Mouse (Mus musculus): Measurements from ENCODE around the gene Zfp553. TPM values are rescaled to one million over a fixed set of nuclear protein-coding genes. Genes with fewer than 3 reads are reported as not detected.

The Zfp553 gene
- polyA plus RNA-seq, 1 experiment from 2014 or later, result 75.4 TPM

DNA sequence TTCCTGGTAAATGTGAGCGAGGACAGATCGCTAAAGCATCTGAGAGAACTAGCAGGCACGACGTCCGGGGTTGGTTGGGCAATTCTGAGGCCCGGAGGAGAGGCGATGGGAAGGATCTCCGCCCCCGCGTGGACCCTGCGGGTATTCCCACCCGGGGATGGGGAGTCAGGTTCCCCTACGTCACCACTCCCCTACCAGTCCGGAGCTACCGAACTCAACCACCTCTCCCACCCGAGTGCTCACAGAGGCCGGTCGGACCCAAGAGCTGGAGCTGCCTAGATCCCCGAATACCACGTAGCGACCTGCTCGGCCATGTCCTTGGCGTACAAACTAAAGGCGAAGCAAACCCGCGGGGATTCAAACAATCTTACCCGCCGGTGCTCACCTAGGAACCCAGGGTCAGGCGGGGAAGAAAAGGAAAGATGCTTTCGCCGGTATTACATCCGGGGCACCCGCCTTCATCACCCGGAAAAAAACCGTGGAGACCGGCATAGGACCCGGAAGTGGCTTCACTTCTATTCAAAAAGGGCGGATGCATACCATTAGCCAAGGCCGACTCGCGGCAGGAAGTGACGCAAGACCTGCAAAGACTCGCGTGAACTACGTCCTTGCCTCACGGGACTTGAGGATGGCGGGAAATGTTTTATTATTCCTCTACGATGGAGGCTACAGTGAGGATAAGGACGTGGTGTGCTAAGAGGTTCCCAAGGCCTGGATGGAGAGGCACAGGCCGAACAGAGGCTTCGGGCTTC is 37.1 kb upstream of the Zfp553 start, which contains the start of gene Cd2bp2:
Gene Cd2bp2 (minus strand): TSS at position 507 of the 752 bp plus-strand sequence.
- peak within 1 kb of the TSS; percentile 89 for H3K4me2 ChIP-seq (replicated peaks)

DNA sequence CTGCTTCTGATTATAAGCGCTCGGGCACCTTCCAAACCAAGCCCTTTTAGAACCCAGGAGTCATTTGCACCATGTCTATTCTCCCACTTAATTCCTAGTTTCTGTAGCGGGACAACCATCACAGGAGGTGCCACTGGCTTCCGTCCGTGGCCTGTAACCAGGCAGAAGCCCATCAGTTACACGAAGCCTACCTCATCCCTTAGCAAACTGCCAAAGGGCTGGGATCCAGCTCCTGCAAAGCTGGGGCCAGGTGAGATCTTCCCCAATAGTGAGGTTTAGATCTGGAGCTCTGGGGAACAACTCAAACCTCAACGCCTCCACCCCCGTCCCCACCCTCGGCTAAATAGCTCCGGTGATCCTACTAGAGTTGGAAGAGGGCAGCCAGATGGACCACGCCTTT is 36.4 kb upstream of the Zfp553 start:
- peak overlapping the region; percentile 71 for H3K4me2 ChIP-seq (replicated peaks)
- H3K4me3 ChIP-seq (replicated peaks), result peak overlapping the region; percentile 74
- 0 out of 2 replicates have a peak, but pooled peaks have one; percentile 0 for ATAC-seq
- 55% methylated on average over 11 of the region's 11 CpGs for WGBS
- no peaks in the 10 kb centered on the region for H3K27me3 ChIP-seq
- no peaks in the 10 kb centered on the region for H3K9me3 ChIP-seq
- peak overlapping the region; percentile 72 for H3K9ac ChIP-seq (replicated peaks)
- peaks cover 33% of the 10 kb centered on the region for H3K4me1 ChIP-seq (replicated peaks)
- peaks cover 81% of the 10 kb centered on the region for H3K36me3 ChIP-seq
- peak overlapping the region; percentile 78 for H3K27ac ChIP-seq

More for the DNA sequence above, 37.1 kb upstream of the Zfp553 start, which contains the start of gene Cd2bp2:
- no peaks in the 10 kb centered on the region for H3K27me3 ChIP-seq
- H3K9ac ChIP-seq (replicated peaks), result peak within 1 kb of the TSS; percentile 83
- peak; percentile 97 for ATAC-seq
- no peaks in the 10 kb centered on the region for H3K9me3 ChIP-seq
- peaks cover 80% of the 10 kb centered on the region for H3K36me3 ChIP-seq
- WGBS, result under 1% methylated on average over 51 of the region's 51 CpGs
- peak within 1 kb of the TSS; percentile 74 for H3K4me3 ChIP-seq (replicated peaks)
- H3K27ac ChIP-seq, result peak within 1 kb of the TSS; percentile 84
- H3K4me1 ChIP-seq (replicated peaks), result peaks cover 33% of the 10 kb centered on the region

DNA sequence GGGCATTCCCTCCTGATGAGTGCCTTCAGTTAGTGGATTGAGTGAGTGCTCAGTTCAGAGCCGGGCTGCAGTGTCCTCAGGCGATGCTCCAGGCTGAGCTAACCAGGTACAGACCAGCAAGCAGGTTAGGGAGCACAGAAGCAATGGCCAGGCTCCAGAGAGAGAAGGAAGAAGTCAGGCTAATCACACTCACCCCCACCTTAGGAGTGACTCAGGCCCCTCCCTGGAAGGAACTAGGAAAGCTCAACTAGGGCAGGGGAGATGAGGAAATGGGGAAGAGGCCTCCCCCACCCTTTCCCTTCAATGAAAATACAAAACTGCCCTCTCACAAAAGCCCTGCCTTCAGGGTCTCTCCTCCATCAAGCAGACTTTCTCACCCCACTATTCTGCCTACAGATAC is 26.3 kb upstream of the Zfp553 start:
- Histone ChIP-seq H3K4me3 (replicated peaks) (peak overlapping the region; percentile 93), H3K27me3 (no peaks in the 10 kb centered on the region), H3K9ac (replicated peaks) (peak overlapping the region; percentile 98), H3K4me1 (replicated peaks) (peaks cover 41% of the 10 kb centered on the region), H3K36me3 (peaks cover 24% of the 10 kb centered on the region), H3K27ac (no peak overlapping the region), H3K9me3 (0 out of 2 replicates have a peak, but pooled peaks cover 2% of the 10 kb centered on the region), H3K4me2 (replicated peaks) (peak overlapping the region; percentile 99)
- ATAC-seq, result no peak
- 71% methylated on average over 2 of the region's 2 CpGs for WGBS

DNA sequence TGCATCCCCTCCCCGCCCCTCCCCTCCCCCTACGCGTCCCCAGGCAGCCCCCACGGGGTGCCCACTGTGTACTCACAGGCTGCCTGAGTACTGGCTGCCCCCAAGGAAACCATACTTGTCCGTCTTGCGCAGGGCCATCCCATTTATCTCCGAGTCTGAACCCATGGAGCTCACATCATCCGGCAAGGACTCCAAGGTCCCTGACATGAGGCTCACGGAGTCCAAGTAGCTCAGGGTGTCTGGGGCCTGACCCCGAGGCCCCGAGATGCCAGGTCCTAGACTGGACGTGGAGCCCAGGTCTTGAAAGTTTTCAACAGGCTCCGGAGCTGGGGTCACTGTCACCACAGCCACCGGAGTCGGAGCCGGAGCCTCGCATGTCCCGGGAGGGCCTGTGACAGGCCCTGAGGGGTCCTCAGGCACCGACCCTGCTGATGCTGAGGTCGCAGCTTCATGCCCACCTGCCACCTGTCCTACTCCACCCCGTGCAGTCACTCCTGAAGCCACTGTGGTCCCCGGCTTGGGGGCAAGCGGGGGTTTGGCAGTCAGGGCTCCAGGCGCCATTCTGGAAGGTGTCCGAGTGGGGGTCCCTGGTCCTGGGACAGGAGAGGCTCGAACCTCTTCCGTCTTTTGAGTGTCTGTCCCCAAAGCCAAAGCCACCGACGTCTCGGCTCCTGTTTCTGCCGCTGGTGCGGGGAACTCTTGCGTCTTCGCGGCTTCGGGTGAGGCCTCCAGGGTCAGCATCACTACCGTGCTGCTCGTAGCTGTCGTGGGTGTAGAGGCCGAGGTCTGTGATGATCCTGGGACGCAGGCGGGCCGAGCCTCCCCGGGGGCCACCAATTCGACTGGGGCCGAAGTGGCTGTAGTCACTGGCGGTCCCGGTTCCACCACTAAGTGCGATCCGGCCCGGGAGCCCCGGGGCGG is 25.2 kb upstream of the Zfp553 start:
- 0 out of 2 replicates have a peak, but pooled peaks cover 2% of the 10 kb centered on the region for H3K9me3 ChIP-seq
- peak overlapping the region; percentile 93 for H3K4me3 ChIP-seq (replicated peaks)
- H3K9ac ChIP-seq (replicated peaks), result peak overlapping the region; percentile 98
- peaks cover 41% of the 10 kb centered on the region for H3K4me1 ChIP-seq (replicated peaks)
- WGBS, result 0% methylated on average over 52 of the region's 53 CpGs
- peaks cover 23% of the 10 kb centered on the region for H3K36me3 ChIP-seq
- H3K4me2 ChIP-seq (replicated peaks), result peak overlapping the region; percentile 99
- H3K27me3 ChIP-seq, result no peaks in the 10 kb centered on the region
- ATAC-seq, result peak; percentile 17; the same call in 1 of the 2 replicates
- peak overlapping the region; percentile 87 for H3K27ac ChIP-seq

DNA sequence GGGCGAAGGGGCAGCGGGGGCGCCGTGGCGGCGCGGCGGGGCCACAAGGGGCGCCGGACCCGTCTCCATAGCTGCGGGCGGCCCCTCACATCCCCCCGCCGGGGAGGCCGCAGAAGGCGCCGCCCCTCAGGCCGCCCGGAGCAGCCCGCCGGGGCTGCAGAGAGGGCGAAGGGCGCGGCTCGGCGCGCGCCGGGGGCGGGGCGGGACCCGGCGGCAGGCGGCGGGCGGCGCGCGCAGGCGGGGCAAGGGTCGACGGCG is 24.6 kb upstream of the Zfp553 start, which contains the start of gene Tbc1d10b:
Gene Tbc1d10b (minus strand): TSS at position 174 of the 258 bp plus-strand sequence.
- H3K27me3 ChIP-seq, result no peaks in the 10 kb centered on the region
- WGBS, result 0% methylated on average over 25 of the region's 44 CpGs
- ATAC-seq, result peak; percentile 21
- peak within 1 kb of the TSS; percentile 87 for H3K27ac ChIP-seq
- H3K4me2 ChIP-seq (replicated peaks), result peak within 1 kb of the TSS; percentile 99
- H3K36me3 ChIP-seq, result peaks cover 17% of the 10 kb centered on the region
- peak within 1 kb of the TSS; percentile 93 for H3K4me3 ChIP-seq (replicated peaks)
- 0 out of 2 replicates have a peak, but pooled peaks cover 2% of the 10 kb centered on the region for H3K9me3 ChIP-seq
- peak within 1 kb of the TSS; percentile 98 for H3K9ac ChIP-seq (replicated peaks)
- H3K4me1 ChIP-seq (replicated peaks), result peaks cover 41% of the 10 kb centered on the region

DNA sequence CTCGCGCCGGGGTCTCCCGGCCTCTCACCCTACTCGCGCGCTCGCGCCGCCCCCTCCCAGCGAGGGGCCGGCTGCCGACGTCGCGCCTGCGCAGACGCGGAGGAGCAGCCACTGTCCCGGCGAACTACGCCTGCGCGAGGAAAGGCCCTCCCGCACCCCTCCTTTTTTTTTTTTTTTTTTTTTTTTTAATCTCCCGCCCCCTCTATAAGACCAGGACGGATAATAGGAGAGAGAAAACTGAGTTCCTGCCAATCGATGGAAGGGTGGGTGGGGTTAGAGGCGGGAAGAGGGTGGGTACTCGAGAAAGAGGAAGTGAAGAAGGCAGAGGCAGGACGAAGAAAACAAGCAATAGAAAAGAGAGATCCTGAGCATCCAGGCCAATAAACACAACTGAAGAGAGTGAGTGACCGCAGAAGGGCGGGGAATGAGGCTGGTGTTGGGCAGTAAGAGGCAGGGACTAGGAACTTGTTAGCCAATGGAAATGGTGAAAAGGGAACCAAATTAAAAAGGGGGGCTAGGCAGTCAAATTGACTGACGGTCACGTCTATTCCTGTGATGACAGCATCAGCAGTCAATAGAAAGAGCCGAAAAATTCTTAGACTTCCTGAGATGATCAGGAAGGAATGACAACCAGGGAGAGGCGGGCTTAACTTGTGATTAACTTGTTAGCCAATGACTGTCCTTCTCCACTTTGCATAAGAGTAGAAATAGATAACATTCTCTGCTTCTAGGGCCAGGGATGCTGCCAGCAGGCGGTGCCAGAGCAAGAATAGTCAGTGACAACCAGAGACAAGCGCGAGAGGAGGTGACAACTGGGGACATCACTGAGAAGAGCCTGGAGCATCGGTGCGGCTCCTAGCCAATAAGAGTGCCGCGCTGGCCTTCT is 24.1 kb upstream of the Zfp553 start, which contains the start of gene Mylpf:
Gene Mylpf (plus strand): TSS at position 338 of the 886 bp plus-strand sequence.
- Histone ChIP-seq H3K27ac (peak within 1 kb of the TSS; percentile 87), H3K4me1 (replicated peaks) (peaks cover 41% of the 10 kb centered on the region), H3K27me3 (no peaks in the 10 kb centered on the region), H3K4me3 (replicated peaks) (peak within 1 kb of the TSS; percentile 93), H3K9me3 (0 out of 2 replicates have a peak, but pooled peaks cover 2% of the 10 kb centered on the region), H3K9ac (replicated peaks) (peak within 1 kb of the TSS; percentile 98), H3K36me3 (peaks cover 11% of the 10 kb centered on the region; the same call in 1 of the 2 replicates), H3K4me2 (replicated peaks) (peak within 1 kb of the TSS; percentile 99)
- ATAC-seq, result peak; percentile 97
- under 1% methylated on average over 44 of the region's 44 CpGs for WGBS

DNA sequence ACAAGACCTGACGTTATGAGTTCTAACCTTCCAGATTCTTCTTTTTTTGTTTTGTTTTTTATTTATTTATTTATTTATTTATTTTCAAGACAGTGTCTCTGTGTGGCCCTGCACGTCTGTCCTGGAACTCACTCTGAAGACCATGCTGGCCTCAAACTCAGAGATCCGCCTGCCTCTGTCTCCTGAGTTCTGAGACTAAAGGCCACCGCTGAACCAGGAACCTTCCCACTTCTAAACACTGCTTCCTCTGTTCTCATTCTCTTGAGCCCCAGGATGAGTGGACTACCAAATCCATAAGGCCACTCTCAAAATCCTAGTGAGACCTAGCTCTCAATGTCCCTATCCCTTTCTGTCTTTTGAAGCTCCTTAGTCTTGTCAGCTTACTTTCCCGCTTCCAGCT is 23.0 kb upstream of the Zfp553 start:
- Histone ChIP-seq H3K4me2 (replicated peaks) (peak overlapping the region; percentile 57), H3K4me3 (replicated peaks) (0 out of 2 replicates have a peak overlapping the region, but pooled peaks have one; percentile 93), H3K27me3 (0 out of 2 replicates have a peak, but pooled peaks cover 4% of the 10 kb centered on the region), H3K9me3 (0 out of 2 replicates have a peak, but pooled peaks cover 2% of the 10 kb centered on the region), H3K9ac (replicated peaks) (no peak overlapping the region), H3K27ac (peak overlapping the region; percentile 85; the same call in 1 of the 2 replicates), H3K36me3 (0 out of 2 replicates have a peak, but pooled peaks cover 6% of the 10 kb centered on the region), H3K4me1 (replicated peaks) (peaks cover 35% of the 10 kb centered on the region)
- WGBS, result 82% methylated on average over 5 of the region's 5 CpGs
- ATAC-seq, result no peak

DNA sequence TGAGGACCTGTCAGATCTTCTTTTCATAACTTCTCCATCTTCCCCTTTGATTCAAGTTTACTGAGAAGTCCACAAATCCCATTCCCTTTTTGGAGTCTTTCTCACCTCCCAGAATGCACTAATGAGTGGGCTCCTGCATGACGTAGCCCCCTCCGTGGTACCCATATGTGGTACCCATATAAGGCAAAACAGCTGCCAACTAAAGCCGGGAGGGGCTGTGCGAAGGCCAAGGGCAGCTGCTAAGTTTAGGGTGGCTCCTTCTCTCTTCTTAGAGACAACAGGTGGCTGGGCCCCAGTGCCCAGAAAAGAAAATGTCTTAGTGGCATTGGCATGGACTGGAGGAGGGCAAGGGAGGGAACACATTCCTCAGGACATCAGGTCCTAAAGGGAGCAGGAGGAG is 22.6 kb upstream of the Zfp553 start:
- no peak overlapping the region for H3K27ac ChIP-seq
- no peak overlapping the region for H3K4me3 ChIP-seq (replicated peaks)
- no peak overlapping the region for H3K4me2 ChIP-seq (replicated peaks)
- H3K4me1 ChIP-seq (replicated peaks), result peaks cover 34% of the 10 kb centered on the region
- no peak overlapping the region for H3K9ac ChIP-seq (replicated peaks)
- 0 out of 2 replicates have a peak, but pooled peaks cover 2% of the 10 kb centered on the region for H3K9me3 ChIP-seq
- 98% methylated on average over 4 of the region's 4 CpGs for WGBS
- 0 out of 2 replicates have a peak, but pooled peaks cover 8% of the 10 kb centered on the region for H3K27me3 ChIP-seq
- H3K36me3 ChIP-seq, result 0 out of 2 replicates have a peak, but pooled peaks cover 2% of the 10 kb centered on the region
- ATAC-seq, result no peak

DNA sequence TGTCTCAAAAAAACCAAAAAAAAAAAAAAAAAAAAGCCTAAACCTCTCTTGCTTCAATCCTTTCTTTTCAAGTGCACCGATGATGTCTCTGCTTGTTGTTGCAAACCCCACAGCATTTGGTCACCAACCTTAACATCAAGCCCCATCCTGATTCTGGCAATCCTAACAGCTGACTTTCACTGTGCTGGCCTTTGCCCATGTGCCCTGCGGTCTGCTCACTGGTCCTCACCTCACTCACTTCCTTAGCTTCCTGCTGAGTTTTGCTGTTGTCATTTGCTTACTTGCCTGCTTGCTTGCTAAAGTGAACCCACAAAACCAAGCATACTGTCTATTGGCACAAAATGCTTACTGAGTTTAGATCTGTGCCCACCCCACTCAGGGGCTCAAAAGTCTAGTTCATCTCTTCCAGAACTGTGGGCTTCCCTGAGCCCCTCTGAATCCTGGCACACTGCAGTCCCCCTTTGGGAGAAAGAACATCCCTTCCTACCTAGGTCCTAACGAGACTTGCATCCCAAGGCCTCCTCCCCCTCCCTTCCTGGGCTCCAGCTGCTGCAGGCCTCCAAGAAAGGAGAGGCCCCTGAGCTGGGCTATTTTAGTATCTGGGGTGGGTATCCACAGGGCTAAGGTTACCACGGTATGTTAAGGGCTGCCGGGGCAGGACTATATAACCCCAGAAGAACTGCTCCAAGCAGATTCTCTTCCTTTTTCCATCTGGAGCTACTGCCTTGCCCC is 21.7 kb upstream of the Zfp553 start:
- no peak for ATAC-seq
- H3K9ac ChIP-seq (replicated peaks), result no peak overlapping the region

DNA sequence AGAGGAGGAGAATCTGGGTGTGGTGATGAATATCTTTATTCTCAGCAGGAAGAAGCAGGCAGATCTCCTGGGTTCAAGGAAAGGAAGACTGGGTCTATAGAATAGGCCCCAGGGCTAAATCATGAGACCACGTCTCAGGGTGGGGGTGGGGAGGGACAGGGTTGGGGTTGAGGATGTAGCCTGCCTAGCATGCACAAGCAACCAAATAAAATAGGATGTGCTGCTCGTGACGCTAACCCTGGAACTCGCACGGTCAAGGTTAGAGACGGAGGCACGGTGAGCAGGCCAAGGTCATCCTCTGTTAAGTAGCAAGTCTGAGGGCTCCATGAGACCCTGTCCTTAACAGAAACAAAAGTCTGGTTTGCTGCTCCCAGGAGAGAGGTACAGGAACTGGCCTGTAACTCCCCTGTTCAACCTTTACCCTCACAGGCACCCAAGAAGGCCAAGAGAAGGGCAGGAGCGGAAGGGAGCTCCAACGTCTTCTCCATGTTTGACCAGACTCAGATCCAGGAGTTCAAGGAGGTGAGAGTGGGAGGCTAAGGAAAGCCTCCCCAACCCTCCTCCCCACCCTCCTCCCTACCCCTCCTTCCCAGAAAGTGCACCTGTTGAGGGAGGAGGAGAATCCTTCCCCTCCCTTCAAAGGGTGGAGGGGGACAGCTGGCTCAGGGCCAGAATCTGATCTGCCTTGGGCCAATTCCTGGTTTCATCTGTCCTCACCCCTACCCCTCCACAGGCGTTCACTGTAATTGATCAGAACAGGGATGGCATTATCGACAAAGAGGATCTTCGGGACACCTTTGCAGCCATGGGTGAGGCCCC is 20.2 kb upstream of the Zfp553 start:
- WGBS, result 94% methylated on average over 12 of the region's 12 CpGs
- peaks cover 11% of the 10 kb centered on the region for H3K4me1 ChIP-seq (replicated peaks)

More for the DNA sequence above, 21.7 kb upstream of the Zfp553 start:
- H3K4me3 ChIP-seq (replicated peaks), result no peak overlapping the region
- WGBS, result 77% methylated on average over 5 of the region's 5 CpGs
- no peak overlapping the region for H3K4me2 ChIP-seq (replicated peaks)
- peaks cover 26% of the 10 kb centered on the region for H3K4me1 ChIP-seq (replicated peaks)
- no peaks in the 10 kb centered on the region for H3K9me3 ChIP-seq
- no peaks in the 10 kb centered on the region for H3K36me3 ChIP-seq
- H3K27me3 ChIP-seq, result 0 out of 2 replicates have a peak, but pooled peaks cover 8% of the 10 kb centered on the region
- no peak overlapping the region for H3K27ac ChIP-seq

More for the DNA sequence above, 20.2 kb upstream of the Zfp553 start:
- H3K27ac ChIP-seq, result no peak overlapping the region
- H3K36me3 ChIP-seq, result no peaks in the 10 kb centered on the region
- no peaks in the 10 kb centered on the region for H3K9me3 ChIP-seq
- 0 out of 2 replicates have a peak, but pooled peaks cover 8% of the 10 kb centered on the region for H3K27me3 ChIP-seq
- ATAC-seq, result no peak
- H3K9ac ChIP-seq (replicated peaks), result no peak overlapping the region
- H3K4me3 ChIP-seq (replicated peaks), result no peak overlapping the region
- no peak overlapping the region for H3K4me2 ChIP-seq (replicated peaks)
